Mouse (Mus musculus) bone marrow, adult 2 months (tissue): ENCODE results near the gene Suox.

Experiments
- CTCF ChIP-seq: fragments of 200-500 bp; IDR thresholded peaks from 2 replicates; pipeline ENCODE4 v1.5.1; 2011; ENCODE audit warnings: low read length, control low read depth; ENCODE audit not compliant: control insufficient read depth, insufficient read depth
- POLR2A ChIP-seq: fragments of 200-500 bp; IDR thresholded peaks from 2 replicates; pipeline ENCODE4 v1.6.1; 2011; ENCODE audit warnings: low read depth, mild to moderate bottlenecking, control low read depth, low read length, borderline replicate concordance; ENCODE audit not compliant: control insufficient read depth

DNA sequence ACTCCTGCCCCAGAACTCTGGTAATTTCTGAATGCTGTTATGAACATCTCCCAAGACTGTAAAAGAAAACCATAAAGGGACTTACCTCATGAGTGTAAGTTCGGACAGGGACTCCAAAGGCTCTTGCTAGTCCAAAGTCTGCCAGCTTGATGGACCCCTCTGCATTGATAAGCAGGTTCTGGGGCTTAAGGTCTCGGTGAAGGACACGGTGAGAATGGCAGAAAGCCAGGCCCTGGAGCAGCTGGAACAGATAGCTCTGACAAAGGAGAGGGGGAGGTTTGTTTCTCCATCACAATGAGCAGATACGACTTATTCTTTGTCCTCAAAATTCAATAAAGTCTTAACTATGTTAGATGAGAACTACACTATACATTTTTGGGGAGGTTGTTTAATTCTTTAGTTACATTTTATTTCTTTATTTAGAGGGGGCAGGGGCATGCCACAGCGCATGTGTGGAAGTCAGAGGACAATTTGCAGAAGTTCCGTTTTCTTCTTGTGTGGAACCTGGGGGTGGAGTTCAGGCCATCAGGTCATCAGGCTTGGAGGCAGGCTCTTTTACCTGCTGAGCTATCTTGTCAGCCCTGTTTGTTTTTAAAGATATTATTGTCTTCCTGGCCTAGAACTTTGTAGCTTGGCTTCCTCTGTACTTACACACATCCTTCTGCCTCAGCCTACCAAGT lies 28.6 kb upstream of the Suox start:
- TF ChIP-seq CTCF (no peak), POLR2A (no peak)
